Mouse (Mus musculus) left cerebral cortex, adult 18-20 months (tissue): ENCODE results near the gene Morc3. TPM values are rescaled to one million over a fixed set of nuclear protein-coding genes. Genes with fewer than 3 reads are reported as not detected.

Experiments used
- DNase-seq, 2 experiments: peaks; one replicate each; pipeline ENCODE4 v3.0.0; 2021 to 2022; ENCODE audit warnings: low spot score in 2 of 2, mixed read lengths in 1 of 2
- long read RNA-seq, 2 experiments: library from polyadenylated mRNA; stranded (forward); transcript quantifications; one replicate each; pipeline ENCODE4 v2.0.0; 2021
- total RNA-seq, 2 experiments: library from RNA; stranded (reverse); gene quantifications; 2 replicates each; pipeline ENCODE4 v1.2.3; 2021

Gene Morc3
- total RNA-seq: 10 to 100 TPM; 32.9 to 38.7 TPM
- long read RNA-seq, experiment 1, full-length matches to known transcripts: 12 of 13 reads
- long read RNA-seq, experiment 1, partial matches to known transcripts: 1 of 13 reads
- long read RNA-seq, experiment 1, other reads (novel, unspliced or antisense): 0 of 13 reads
- long read RNA-seq, experiment 2, full-length matches to known transcripts: 6 of 9 reads
- long read RNA-seq, experiment 2, partial matches to known transcripts: 2 of 9 reads
- long read RNA-seq, experiment 2, other reads (novel, unspliced or antisense): 1 of 9 reads

GRCm38 (mm10) chr16:93831627-93832395 is at the start of gene Morc3:
Morc3 (plus strand) TSS chr16:93832121.
- DNase-seq: peak; percentile 99

GRCm38 (mm10) chr16:93784175-93784574 is 47.7 kb upstream of the Morc3 start:
- no peak for DNase-seq

GRCm38 (mm10) chr16:93785805-93786204 is 46.1 kb upstream of the Morc3 start:
- peak; percentile 55 to 73 for DNase-seq

- DNase-seq: no peak
These were observed 43.5 kb upstream of the Morc3 start for GRCm38 (mm10) chr16:93788388-93788787.

GRCm38 (mm10) chr16:93788881-93789280 is 43.0 kb upstream of the Morc3 start:
- DNase-seq: no peak

- DNase-seq: no peak
These were observed 41.8 kb upstream of the Morc3 start for GRCm38 (mm10) chr16:93789971-93790755.

- no peak for DNase-seq
These were observed 38.8 kb upstream of the Morc3 start for GRCm38 (mm10) chr16:93792981-93793630.

- DNase-seq: no peak
These were observed 37.1 kb upstream of the Morc3 start for GRCm38 (mm10) chr16:93794845-93795244.

- no peak for DNase-seq
These were observed 36.5 kb upstream of the Morc3 start for GRCm38 (mm10) chr16:93795391-93795790.

- peak in 1 of 2 experiments; percentile 48 for DNase-seq
These were observed 34.7 kb upstream of the Morc3 start for GRCm38 (mm10) chr16:93797021-93797840.

- DNase-seq: peak; percentile 39 to 68
These were observed 34.0 kb upstream of the Morc3 start for GRCm38 (mm10) chr16:93797841-93798492.

- no peak for DNase-seq
These were observed 33.3 kb upstream of the Morc3 start for GRCm38 (mm10) chr16:93798623-93799022.

- DNase-seq: no peak
These were observed 32.9 kb upstream of the Morc3 start for GRCm38 (mm10) chr16:93799071-93799470.

- no peak for DNase-seq
These were observed 32.0 kb upstream of the Morc3 start for GRCm38 (mm10) chr16:93799936-93800335.

- DNase-seq: no peak
These were observed 24.8 kb upstream of the Morc3 start for GRCm38 (mm10) chr16:93807167-93807566.

GRCm38 (mm10) chr16:93807961-93808554 is 23.9 kb upstream of the Morc3 start:
- DNase-seq: no peak

- DNase-seq: no peak
These were observed 15.8 kb upstream of the Morc3 start for GRCm38 (mm10) chr16:93815856-93816736.

GRCm38 (mm10) chr16:93816861-93817260 is 15.1 kb upstream of the Morc3 start:
- no peak for DNase-seq
